Mouse (Mus musculus): ENCODE results near the gene Fap. TPM values are rescaled to one million over a fixed set of nuclear protein-coding genes. Genes with fewer than 3 reads are reported as not detected.

Gene Fap
- polyA plus RNA-seq, 1 experiment, result 0.26 TPM

DNA sequence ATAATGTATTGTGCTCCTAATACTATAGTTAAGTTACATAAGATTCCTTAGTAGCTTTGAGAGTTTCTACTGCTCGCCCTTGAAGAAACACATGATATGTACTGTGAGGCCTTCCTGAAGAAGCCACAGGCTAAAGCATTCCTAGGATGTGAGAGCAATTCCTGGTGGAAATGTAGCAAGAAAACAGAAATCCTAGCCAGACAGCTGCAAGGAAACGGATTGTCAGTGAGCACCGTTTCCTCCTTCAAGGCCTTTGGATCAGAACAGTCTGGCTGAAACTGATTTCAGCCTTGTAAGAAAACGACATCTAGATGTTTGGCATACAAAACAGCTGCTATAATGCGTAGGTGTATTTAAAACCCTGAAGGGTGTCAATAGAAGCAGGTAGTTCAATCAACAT lies 22.7 kb upstream of the Fap start:
- Histone ChIP-seq H3K27me3 (ENCODE audit: control insufficient read depth, insufficient read depth, low read length) (no peaks in the 10 kb centered on the region), H3K27ac (ENCODE audit: insufficient read depth, low read length) (no peak overlapping the region), H3K36me3 (ENCODE audit: control insufficient read depth, insufficient read depth, low read length) (no peaks in the 10 kb centered on the region; the same call in 1 of the 2 replicates), H3K4me3 (ENCODE audit: extremely low read depth, insufficient read depth, insufficient read length) (no peak overlapping the region), H3K4me1 (ENCODE audit: control insufficient read depth, insufficient read depth, insufficient read length) (no peaks in the 10 kb centered on the region)
- DNase-seq (ENCODE audit: low read depth in 1 of 2, low spot score in 2 of 2), result no peak
- TF ChIP-seq POLR2A (IDR thresholded peaks at IDR 0.05; ENCODE audit: low read depth, low read length) (no peak), CTCF (IDR thresholded peaks at IDR 0.05; ENCODE audit: extremely low read depth, insufficient read depth, insufficient read length, insufficient replicate concordance) (no peak)
- WGBS, result 95% methylated on average over 5 of the region's 5 CpGs

DNA sequence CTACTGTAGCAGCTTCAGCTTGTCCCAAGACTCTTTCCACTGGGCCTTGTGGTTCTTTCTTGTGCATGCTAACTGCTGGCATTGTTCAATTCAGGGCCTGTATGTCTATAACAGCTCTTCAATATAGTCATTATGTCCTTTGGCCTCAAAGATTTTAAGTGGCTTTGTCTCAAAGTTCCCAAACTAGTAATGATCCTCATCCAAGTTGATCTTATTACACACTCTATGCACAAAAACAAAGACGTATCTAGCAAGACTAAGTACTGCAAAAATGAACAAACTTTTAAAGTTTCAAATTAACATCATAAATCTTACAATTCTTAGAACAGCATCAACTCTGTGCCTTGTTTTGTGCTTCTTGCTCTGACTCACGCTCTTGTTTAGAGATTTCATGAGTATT lies 20.6 kb upstream of the Fap start:
- 96% methylated on average over 2 of the region's 2 CpGs for WGBS

DNA sequence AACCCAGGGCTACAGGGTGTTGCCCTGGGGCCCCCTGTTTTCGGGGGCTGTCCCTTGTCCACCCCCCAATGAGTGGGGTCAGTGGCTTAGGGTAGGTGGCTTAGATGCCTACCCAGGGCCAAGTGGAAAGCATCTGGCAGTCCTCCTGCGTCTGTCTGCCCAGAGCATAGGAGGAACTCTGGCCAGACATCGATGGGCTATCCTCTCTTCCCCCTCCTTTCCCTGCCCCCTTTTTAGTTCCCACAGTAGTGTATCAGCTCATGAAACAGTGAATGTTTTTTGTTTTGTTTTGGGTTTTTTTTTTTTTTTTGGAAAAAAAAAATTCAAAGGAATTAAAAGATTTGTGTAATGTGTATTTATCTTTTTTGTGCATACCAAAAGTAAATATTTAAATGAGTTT lies 17.7 kb upstream of the Fap start:
- 84% methylated on average over 3 of the region's 3 CpGs for WGBS
- no peaks in the 10 kb centered on the region for H3K4me1 ChIP-seq (ENCODE audit: control insufficient read depth, insufficient read depth, insufficient read length)
- no peak overlapping the region for H3K4me3 ChIP-seq (ENCODE audit: extremely low read depth, insufficient read depth, insufficient read length)
- H3K36me3 ChIP-seq (ENCODE audit: control insufficient read depth, insufficient read depth, low read length), result no peaks in the 10 kb centered on the region
- no peak for DNase-seq (ENCODE audit: low read depth in 1 of 2, low spot score in 2 of 2)
- TF ChIP-seq CTCF (IDR thresholded peaks at IDR 0.05; ENCODE audit: extremely low read depth, insufficient read depth, insufficient read length, insufficient replicate concordance) (no peak), POLR2A (IDR thresholded peaks at IDR 0.05; ENCODE audit: low read depth, low read length) (no peak)
- no peaks in the 10 kb centered on the region for H3K27me3 ChIP-seq (ENCODE audit: control insufficient read depth, insufficient read depth, low read length)
- H3K27ac ChIP-seq (ENCODE audit: insufficient read depth, low read length), result no peak overlapping the region

More for the DNA sequence above, 20.6 kb upstream of the Fap start:
- no peaks in the 10 kb centered on the region for H3K4me1 ChIP-seq (ENCODE audit: control insufficient read depth, insufficient read depth, insufficient read length)
- no peak overlapping the region for H3K4me3 ChIP-seq (ENCODE audit: extremely low read depth, insufficient read depth, insufficient read length)
- no peaks in the 10 kb centered on the region for H3K27me3 ChIP-seq (ENCODE audit: control insufficient read depth, insufficient read depth, low read length)
- TF ChIP-seq POLR2A (IDR thresholded peaks at IDR 0.05; ENCODE audit: low read depth, low read length), result no peak
- TF ChIP-seq CTCF (IDR thresholded peaks at IDR 0.05; ENCODE audit: extremely low read depth, insufficient read depth, insufficient read length, insufficient replicate concordance), result no peak
- DNase-seq (ENCODE audit: low read depth in 1 of 2, low spot score in 2 of 2), result no peak
- H3K27ac ChIP-seq (ENCODE audit: insufficient read depth, low read length), result no peak overlapping the region
- H3K36me3 ChIP-seq (ENCODE audit: control insufficient read depth, insufficient read depth, low read length), result no peaks in the 10 kb centered on the region; the same call in 1 of the 2 replicates

DNA sequence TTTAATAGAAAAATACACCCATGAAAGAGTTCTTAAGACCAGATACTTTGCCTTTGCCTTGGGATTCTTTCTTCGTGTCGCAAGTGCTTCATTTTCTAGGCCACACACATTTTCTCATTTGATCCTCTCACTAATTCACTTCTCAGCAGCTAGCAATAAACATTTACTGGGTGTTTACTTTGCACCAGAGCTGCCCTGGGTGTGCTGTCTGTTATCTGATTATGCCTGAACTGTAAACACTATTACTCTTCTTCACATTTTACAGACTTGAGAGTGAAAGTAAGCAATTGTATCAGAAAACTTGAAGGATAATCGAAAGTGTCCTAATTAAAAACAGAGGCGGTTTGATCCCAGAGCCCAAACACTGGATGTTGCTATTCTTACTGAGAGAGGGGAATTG lies 15.5 kb upstream of the Fap start:
- no peak for DNase-seq (ENCODE audit: low read depth in 1 of 2, low spot score in 2 of 2)
- Histone ChIP-seq H3K36me3 (ENCODE audit: control insufficient read depth, insufficient read depth, low read length) (no peaks in the 10 kb centered on the region), H3K4me3 (ENCODE audit: extremely low read depth, insufficient read depth, insufficient read length) (no peak overlapping the region), H3K4me1 (ENCODE audit: control insufficient read depth, insufficient read depth, insufficient read length) (no peaks in the 10 kb centered on the region), H3K27ac (ENCODE audit: insufficient read depth, low read length) (no peak overlapping the region), H3K27me3 (ENCODE audit: control insufficient read depth, insufficient read depth, low read length) (no peaks in the 10 kb centered on the region)
- WGBS, result 89% methylated on average over 4 of the region's 4 CpGs
- TF ChIP-seq POLR2A (IDR thresholded peaks at IDR 0.05; ENCODE audit: low read depth, low read length) (no peak), CTCF (IDR thresholded peaks at IDR 0.05; ENCODE audit: extremely low read depth, insufficient read depth, insufficient read length, insufficient replicate concordance) (no peak)

DNA sequence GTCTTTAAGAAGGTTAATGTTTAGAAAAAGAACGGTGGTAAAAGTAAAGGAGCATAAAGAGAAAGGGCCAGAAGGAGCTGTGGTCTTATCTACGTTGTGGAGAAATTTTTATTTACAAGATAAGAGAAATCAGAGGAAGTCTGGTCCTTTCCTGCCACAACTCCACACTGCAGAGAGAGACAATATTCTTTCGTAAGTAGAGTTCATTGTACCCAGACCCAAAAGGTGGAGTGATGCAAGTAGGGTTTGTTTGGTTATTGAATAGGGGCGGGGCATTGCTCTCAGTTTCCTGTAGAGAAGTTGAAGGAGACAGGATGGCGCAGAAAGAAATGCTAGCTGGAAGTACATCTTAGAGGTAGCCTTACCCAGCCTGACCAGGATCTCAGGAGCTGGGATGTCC lies 11.9 kb upstream of the Fap start:
- no peak for DNase-seq (ENCODE audit: low read depth in 1 of 2, low spot score in 2 of 2)
- WGBS, result 59% methylated on average over 5 of the region's 5 CpGs

DNA sequence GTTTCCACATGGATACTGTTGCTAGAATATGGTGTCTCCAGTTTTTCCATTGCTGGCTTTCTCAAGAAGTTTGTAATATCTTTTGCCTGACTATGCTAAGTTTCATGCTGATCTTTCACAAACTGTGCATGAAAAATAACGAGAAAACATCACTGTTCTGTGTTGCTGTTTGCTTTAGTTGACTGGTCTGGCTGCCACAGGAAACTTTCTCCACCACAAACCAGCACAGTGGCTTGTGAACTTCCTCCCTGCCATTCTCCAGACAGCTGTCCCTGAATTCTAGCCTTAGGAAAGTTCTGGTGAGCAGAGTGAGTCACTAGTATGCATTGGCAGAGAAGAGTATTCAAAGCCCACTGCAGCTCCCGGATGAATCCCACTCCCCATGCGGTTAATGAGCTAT lies 1.1 kb upstream of the Fap start:
- 9% methylated on average over 3 of the region's 3 CpGs for WGBS
- Histone ChIP-seq H3K36me3 (ENCODE audit: control insufficient read depth, insufficient read depth, low read length) (no peaks in the 10 kb centered on the region), H3K27me3 (ENCODE audit: control insufficient read depth, insufficient read depth, low read length) (no peaks in the 10 kb centered on the region), H3K4me3 (ENCODE audit: extremely low read depth, insufficient read depth, insufficient read length) (no peak overlapping the region), H3K4me1 (ENCODE audit: control insufficient read depth, insufficient read depth, insufficient read length) (no peaks in the 10 kb centered on the region), H3K27ac (ENCODE audit: insufficient read depth, low read length) (no peak overlapping the region)
- TF ChIP-seq CTCF (IDR thresholded peaks at IDR 0.05; ENCODE audit: extremely low read depth, insufficient read depth, insufficient read length, insufficient replicate concordance), result no peak
- TF ChIP-seq POLR2A (IDR thresholded peaks at IDR 0.05; ENCODE audit: low read depth, low read length), result no peak
- DNase-seq (ENCODE audit: low read depth in 1 of 2, low spot score in 2 of 2), result no peak

More for the DNA sequence above, 11.9 kb upstream of the Fap start:
- Histone ChIP-seq H3K27ac (ENCODE audit: insufficient read depth, low read length) (no peak overlapping the region), H3K27me3 (ENCODE audit: control insufficient read depth, insufficient read depth, low read length) (no peaks in the 10 kb centered on the region), H3K4me3 (ENCODE audit: extremely low read depth, insufficient read depth, insufficient read length) (no peak overlapping the region), H3K36me3 (ENCODE audit: control insufficient read depth, insufficient read depth, low read length) (no peaks in the 10 kb centered on the region), H3K4me1 (ENCODE audit: control insufficient read depth, insufficient read depth, insufficient read length) (no peaks in the 10 kb centered on the region)
- no peak for TF ChIP-seq CTCF (IDR thresholded peaks at IDR 0.05; ENCODE audit: extremely low read depth, insufficient read depth, insufficient read length, insufficient replicate concordance)
- TF ChIP-seq POLR2A (IDR thresholded peaks at IDR 0.05; ENCODE audit: low read depth, low read length), result no peak

DNA sequence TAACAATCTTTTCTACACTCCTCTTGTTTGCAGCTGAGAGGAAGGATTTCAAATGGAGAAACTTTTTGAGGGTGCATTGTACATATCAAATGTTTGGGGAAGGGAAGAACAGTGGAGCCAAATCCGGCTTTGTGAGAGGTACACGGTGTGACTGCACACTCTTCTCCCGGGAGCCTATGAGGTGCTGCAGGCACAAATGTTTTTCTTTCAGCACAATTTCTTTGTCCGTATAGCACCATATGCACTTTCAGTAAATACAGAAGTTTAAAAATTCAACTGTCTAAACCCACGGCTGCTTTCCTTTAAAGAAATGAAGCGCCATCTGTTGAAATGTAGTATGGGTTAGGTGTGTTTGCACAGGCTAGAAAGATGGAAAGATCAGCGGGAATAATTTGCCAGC lies 375 bp upstream of the Fap start:
- Histone ChIP-seq H3K27me3 (ENCODE audit: control insufficient read depth, insufficient read depth, low read length) (no peaks in the 10 kb centered on the region), H3K4me1 (ENCODE audit: control insufficient read depth, insufficient read depth, insufficient read length) (no peaks in the 10 kb centered on the region), H3K36me3 (ENCODE audit: control insufficient read depth, insufficient read depth, low read length) (no peaks in the 10 kb centered on the region), H3K27ac (ENCODE audit: insufficient read depth, low read length) (no peak overlapping the region), H3K4me3 (ENCODE audit: extremely low read depth, insufficient read depth, insufficient read length) (no peak overlapping the region)
- no peak for TF ChIP-seq CTCF (IDR thresholded peaks at IDR 0.05; ENCODE audit: extremely low read depth, insufficient read depth, insufficient read length, insufficient replicate concordance)
- TF ChIP-seq POLR2A (IDR thresholded peaks at IDR 0.05; ENCODE audit: low read depth, low read length), result no peak
- 62% methylated on average over 7 of the region's 7 CpGs for WGBS
- no peak for DNase-seq (ENCODE audit: low read depth in 1 of 2, low spot score in 2 of 2)

Measured in spleen, adult 2 months (tissue).